Comparison of ENCODE assay signal across 8 mouse cellular contexts in the genomic region with DNA sequence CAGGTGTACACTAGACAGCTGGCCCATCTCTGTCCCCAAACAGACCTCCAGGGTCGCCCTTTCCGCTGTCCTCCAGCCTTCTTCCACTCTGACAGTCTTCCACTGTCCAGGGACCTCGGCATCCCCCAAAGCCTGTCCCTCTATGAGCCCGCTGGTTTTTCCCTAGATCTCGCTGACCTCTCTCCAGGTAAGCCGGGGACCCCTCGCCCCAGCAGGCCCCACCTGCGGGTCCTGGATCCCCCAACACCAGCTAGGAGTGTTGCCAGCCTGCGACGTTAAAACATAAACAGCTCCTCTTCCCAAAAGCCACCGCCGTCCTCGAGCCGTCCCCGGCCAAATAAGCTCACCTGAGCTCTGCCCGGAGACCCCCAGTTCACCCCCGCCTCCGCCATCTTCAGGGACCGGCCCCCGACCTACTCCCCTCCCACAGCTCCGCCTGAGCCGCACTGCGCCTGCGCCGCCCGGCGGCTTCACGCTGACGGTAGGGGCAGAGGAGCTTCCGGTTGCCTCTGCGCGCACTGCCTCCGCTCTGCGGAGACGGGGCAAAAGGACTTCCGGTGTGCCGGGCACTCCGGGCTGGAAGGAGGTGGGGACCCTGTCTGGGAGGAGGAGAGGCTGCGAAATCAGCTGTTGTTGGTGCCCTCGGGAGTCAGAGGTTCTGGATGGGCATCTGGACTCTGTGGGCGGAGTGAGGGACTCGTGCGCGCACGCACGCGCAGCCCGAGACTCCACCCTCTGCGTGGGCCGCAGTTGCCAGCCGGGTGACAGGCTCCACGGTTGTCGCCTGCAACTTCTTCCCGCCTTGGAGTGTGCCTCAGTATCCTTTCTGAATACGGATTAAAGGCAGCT. TPM values are rescaled to one million over a fixed set of nuclear protein-coding genes. Genes with fewer than 3 reads are reported as not detected.
DNase-seq lines count a peak whose midpoint lies in the region; ATAC-seq lines count a peak whose summit lies in the region.

No protein-coding gene starts in this region.

- intact Hi-C loops in gastrocnemius, postnatal 14 days (cut with DNase I; ENCODE audit: low total_unique reads), result no loop called here
- intact Hi-C loops in left cerebral cortex, postnatal 10 days (cut with DNase I), result no loop called here

- peak; percentile 90 for ATAC-seq in inflammation-experienced regulatory T-cells, adult 6 months
- peak; percentile 96 for ATAC-seq in megakaryocyte-erythroid progenitor cell, adult 5-6 weeks (replicated peaks; ENCODE audit: low FRiP score, low TSS enrichment, poor library complexity, severe bottlenecking)

- DNase-seq in adipocyte (ENCODE audit: low spot score), result peak; percentile 95
- DNase-seq in embryo, embryonic 10 days (ENCODE audit: low spot score), result peak; percentile 94
- DNase-seq in gastrocnemius, postnatal 14 days, result peak; percentile 95
- peak; percentile 87 to 96 for DNase-seq in left cerebral cortex, postnatal 10 days (ENCODE audit: extremely low spot score in 1 of 2, low spot score in 2 of 2)
- peak; percentile 96 for DNase-seq in right cerebral cortex, postnatal 25 days
- DNase-seq in urinary bladder, postnatal 4 days (ENCODE audit: low spot score in 2 of 2), result peak; percentile 91 to 94

RNA-seq across cellular contexts. Expression of gene Insig2, which starts 4.8 kb away (rescaled TPM):
- total RNA-seq in gastrocnemius, postnatal 14 days (2021), result 10 to 100 TPM; 45.3 to 47.9 TPM
- polyA plus RNA-seq in inflammation-experienced regulatory T-cells, adult 6 months (2017; shearing (Covaris generic)), result 10 to 100 TPM; 29.6 to 34.8 (median 30.4) TPM
- total RNA-seq in left cerebral cortex, postnatal 10 days (2021), result 10 to 100 TPM; 41.6 to 43.7 TPM
- 18.0 and 23.7 TPM in 2 replicates for total RNA-seq in megakaryocyte-erythroid progenitor cell, adult 5-6 weeks (2014; fragmentation: Nextera tagmentation)
- total RNA-seq in megakaryocyte-erythroid progenitor cell, adult 5-6 weeks (2017), result 11.0 and 20.4 TPM in 2 replicates

Comparison
In these comparisons a context has a peak if more than half of its experiments do, and no peak if none do; other contexts are left out.
1. Peak in every context shown above with its lines: DNase-seq and ATAC-seq.